Mouse (Mus musculus): Measurements from ENCODE around the gene Bpgm. TPM values are rescaled to one million over a fixed set of nuclear protein-coding genes. Genes with fewer than 3 reads are reported as not detected.

The Bpgm gene
- polyA plus RNA-seq, 1 experiment from 2014 or later, result 65.7 TPM

GRCm38 (mm10) chr6:34533896-34534295, 57.9 kb downstream of the Bpgm start:
- no peak overlapping the region for H3K4me2 ChIP-seq
- H3K4me3 ChIP-seq, result no peak overlapping the region
- H3K4me1 ChIP-seq, result no peaks in the 10 kb centered on the region
- H3K36me3 ChIP-seq, result no peaks in the 10 kb centered on the region
- H3K27ac ChIP-seq, result no peak overlapping the region
- H3K27me3 ChIP-seq, result no peaks in the 10 kb centered on the region
- no peak overlapping the region for H3K9ac ChIP-seq
- 55% methylated on average over 5 of the region's 5 CpGs for WGBS
- ATAC-seq (ENCODE audit: borderline replicate concordance, extremely low read depth, low FRiP score, low TSS enrichment), result no peak
- no peaks in the 10 kb centered on the region for H3K9me3 ChIP-seq

- WGBS, result 34% methylated on average over 4 of the region's 4 CpGs
- Histone ChIP-seq H3K4me3 (no peak overlapping the region), H3K27me3 (no peaks in the 10 kb centered on the region), H3K9ac (no peak overlapping the region), H3K4me2 (no peak overlapping the region), H3K4me1 (peaks cover 31% of the 10 kb centered on the region), H3K9me3 (no peaks in the 10 kb centered on the region), H3K27ac (0 out of 2 replicates have a peak overlapping the region, but pooled peaks have one; percentile 8), H3K36me3 (no peaks in the 10 kb centered on the region)
- ATAC-seq (ENCODE audit: borderline replicate concordance, extremely low read depth, low FRiP score, low TSS enrichment), result peak; percentile 32; the same call in 1 of the 2 replicates
Measured at GRCm38 (mm10) chr6:34542866-34543265, 66.9 kb downstream of the Bpgm start.

GRCm38 (mm10) chr6:34543303-34544206, 67.5 kb downstream of the Bpgm start:
- Histone ChIP-seq H3K9ac (no peak overlapping the region), H3K4me3 (no peak overlapping the region), H3K4me2 (peak overlapping the region; percentile 35), H3K9me3 (no peaks in the 10 kb centered on the region), H3K27me3 (no peaks in the 10 kb centered on the region), H3K27ac (peak overlapping the region; percentile 16; the same call in 1 of the 2 replicates), H3K36me3 (no peaks in the 10 kb centered on the region), H3K4me1 (peaks cover 36% of the 10 kb centered on the region)
- WGBS, result 27% methylated on average over 21 of the region's 21 CpGs
- ATAC-seq (ENCODE audit: borderline replicate concordance, extremely low read depth, low FRiP score, low TSS enrichment), result peak; percentile 44

- peaks cover 43% of the 10 kb centered on the region for H3K4me1 ChIP-seq
Measured at GRCm38 (mm10) chr6:34544207-34544602, 68.2 kb downstream of the Bpgm start.

GRCm38 (mm10) chr6:34545286-34545685, 69.3 kb downstream of the Bpgm start:
- Histone ChIP-seq H3K27ac (0 out of 2 replicates have a peak overlapping the region, but pooled peaks have one; percentile 16), H3K36me3 (no peaks in the 10 kb centered on the region), H3K4me1 (peaks cover 44% of the 10 kb centered on the region), H3K27me3 (no peaks in the 10 kb centered on the region), H3K4me2 (no peak overlapping the region), H3K9me3 (no peaks in the 10 kb centered on the region), H3K9ac (no peak overlapping the region), H3K4me3 (no peak overlapping the region)
- ATAC-seq (ENCODE audit: borderline replicate concordance, extremely low read depth, low FRiP score, low TSS enrichment), result no peak
- 54% methylated on average over 10 of the region's 10 CpGs for WGBS

More at GRCm38 (mm10) chr6:34544207-34544602, 68.2 kb downstream of the Bpgm start:
- Histone ChIP-seq H3K4me2 (no peak overlapping the region; the same call in 1 of the 2 replicates), H3K9ac (no peak overlapping the region), H3K9me3 (no peaks in the 10 kb centered on the region), H3K27me3 (no peaks in the 10 kb centered on the region), H3K36me3 (no peaks in the 10 kb centered on the region), H3K27ac (peak overlapping the region; percentile 16; the same call in 1 of the 2 replicates), H3K4me3 (no peak overlapping the region)
- WGBS, result 45% methylated on average over 10 of the region's 10 CpGs
- ATAC-seq (ENCODE audit: borderline replicate concordance, extremely low read depth, low FRiP score, low TSS enrichment), result no peak

GRCm38 (mm10) chr6:34548406-34548990, 72.5 kb downstream of the Bpgm start:
- Histone ChIP-seq H3K36me3 (no peaks in the 10 kb centered on the region), H3K4me3 (no peak overlapping the region), H3K4me1 (peaks cover 39% of the 10 kb centered on the region), H3K4me2 (peak overlapping the region; percentile 13; the same call in 1 of the 2 replicates), H3K9me3 (no peaks in the 10 kb centered on the region), H3K27me3 (no peaks in the 10 kb centered on the region), H3K27ac (peak overlapping the region; percentile 77), H3K9ac (no peak overlapping the region)
- peak; percentile 71 for ATAC-seq (ENCODE audit: borderline replicate concordance, extremely low read depth, low FRiP score, low TSS enrichment)
- WGBS, result 35% methylated on average over 13 of the region's 13 CpGs

- no peak overlapping the region for H3K4me2 ChIP-seq
- ATAC-seq (ENCODE audit: borderline replicate concordance, extremely low read depth, low FRiP score, low TSS enrichment), result no peak
- H3K9me3 ChIP-seq, result no peaks in the 10 kb centered on the region
- H3K36me3 ChIP-seq, result no peaks in the 10 kb centered on the region
- H3K9ac ChIP-seq, result no peak overlapping the region
- WGBS, result 55% methylated on average over 2 of the region's 2 CpGs
- peak overlapping the region; percentile 77 for H3K27ac ChIP-seq
- H3K4me1 ChIP-seq, result peaks cover 34% of the 10 kb centered on the region
- no peak overlapping the region for H3K4me3 ChIP-seq
- H3K27me3 ChIP-seq, result no peaks in the 10 kb centered on the region
Measured at GRCm38 (mm10) chr6:34549017-34549416, 73.0 kb downstream of the Bpgm start.

GRCm38 (mm10) chr6:34552489-34553157, 76.6 kb downstream of the Bpgm start:
- H3K4me2 ChIP-seq, result no peak overlapping the region
- peaks cover 18% of the 10 kb centered on the region; the same call in 1 of the 2 replicates for H3K4me1 ChIP-seq
- WGBS, result 43% methylated on average over 4 of the region's 4 CpGs
- H3K27me3 ChIP-seq, result no peaks in the 10 kb centered on the region
- no peaks in the 10 kb centered on the region for H3K9me3 ChIP-seq
- no peak overlapping the region for H3K27ac ChIP-seq
- ATAC-seq (ENCODE audit: borderline replicate concordance, extremely low read depth, low FRiP score, low TSS enrichment), result peak; percentile 58; the same call in 1 of the 2 replicates
- H3K4me3 ChIP-seq, result no peak overlapping the region
- H3K9ac ChIP-seq, result no peak overlapping the region
- H3K36me3 ChIP-seq, result no peaks in the 10 kb centered on the region

GRCm38 (mm10) chr6:34554291-34554997, 78.4 kb downstream of the Bpgm start:
- Histone ChIP-seq H3K9me3 (no peaks in the 10 kb centered on the region), H3K4me2 (no peak overlapping the region), H3K27me3 (no peaks in the 10 kb centered on the region), H3K36me3 (no peaks in the 10 kb centered on the region), H3K4me1 (0 out of 2 replicates have a peak, but pooled peaks cover 4% of the 10 kb centered on the region), H3K9ac (no peak overlapping the region), H3K27ac (no peak overlapping the region), H3K4me3 (no peak overlapping the region)
- 59% methylated on average over 9 of the region's 9 CpGs for WGBS
- no peak for ATAC-seq (ENCODE audit: borderline replicate concordance, extremely low read depth, low FRiP score, low TSS enrichment)

Measured in lung, embryonic 15.5 days (tissue).